Mouse (Mus musculus) testis, adult 2 months (tissue): Measurements from ENCODE around the gene Ctrb1.

ENCODE experiments used
- CTCF ChIP-seq: fragments of 200-500 bp; IDR thresholded peaks from 2 replicates; pipeline ENCODE4 v1.5.1; 2012; ENCODE audit warnings: low read depth, mild to moderate bottlenecking, inconsistent platforms, low read length, moderate library complexity; ENCODE audit not compliant: control insufficient read depth, insufficient read depth, insufficient replicate concordance
- POLR2A ChIP-seq: fragments of 200-500 bp; IDR thresholded peaks from 2 replicates; pipeline ENCODE4 v1.6.1; 2012; ENCODE audit warnings: low read depth, mild to moderate bottlenecking, inconsistent platforms, low read length, moderate library complexity; ENCODE audit not compliant: control insufficient read depth

DNA sequence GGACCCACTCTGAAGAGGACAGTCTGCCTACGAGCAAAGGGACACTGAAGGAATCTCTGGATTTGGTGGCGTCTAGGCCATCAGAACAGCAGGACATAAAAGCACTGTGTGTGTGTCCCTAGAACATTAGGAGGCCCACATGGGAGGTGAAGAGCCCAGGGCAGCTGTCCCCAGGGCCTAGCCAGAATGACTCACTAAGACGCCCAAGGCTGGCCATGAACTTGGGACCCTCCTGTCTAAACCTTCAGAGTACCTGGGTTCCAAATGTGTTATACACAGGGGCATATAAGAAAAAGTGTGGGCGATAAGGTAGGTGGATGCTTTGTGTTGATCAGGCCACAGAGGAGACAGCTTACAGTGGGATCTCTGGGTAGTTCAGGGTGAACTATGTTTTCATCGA, 9.9 kb upstream of the Ctrb1 start:
- TF ChIP-seq CTCF (no peak), POLR2A (no peak)
